ENCODE assay signal across 21 mouse cellular contexts in genomic region chr1:189675953-189676352, GRCm38 (mm10).
"Had no signal": no experiment of that assay in that cellular context is flagged by ENCODE, and none has a peak within 500 bp of the region (broad histone marks: within the 10 kb centered on the region; RNA-seq: fewer than 3 reads in every experiment).

No protein-coding gene starts in this region.

- H3K27ac ChIP-seq: heart, embryonic 10.5 days; heart, embryonic 13.5 days; heart, embryonic 15.5 days; hindbrain, embryonic 10.5 days; hindbrain, embryonic 12.5 days; hindbrain, embryonic 13.5 days; hindbrain, embryonic 14.5 days; hindbrain, embryonic 15.5 days; hindbrain, postnatal 0 days; intestine, embryonic 15.5 days; kidney, postnatal 0 days; layer of hippocampus, adult 2 months; left cerebral cortex, adult 2 months had no signal

- H3K4me2 ChIP-seq: heart, embryonic 11.5 days; heart, embryonic 12.5 days; heart, embryonic 13.5 days; heart, embryonic 15.5 days; hindbrain, embryonic 12.5 days; hindbrain, embryonic 13.5 days; hindbrain, embryonic 14.5 days; hindbrain, embryonic 15.5 days; intestine, embryonic 15.5 days had no signal

- H3K36me3 ChIP-seq: hindbrain, embryonic 15.5 days had no signal

- H3K9me3 ChIP-seq: heart, embryonic 10.5 days; heart, embryonic 12.5 days; heart, embryonic 13.5 days; heart, embryonic 15.5 days; hindbrain, embryonic 10.5 days; hindbrain, embryonic 12.5 days; hindbrain, embryonic 13.5 days; hindbrain, embryonic 15.5 days; intestine, embryonic 15.5 days had no signal

- DNase-seq: kidney, adult 11 months; layer of hippocampus, adult 9-11 months; layer of hippocampus, postnatal 36 days had no signal

- H3K4me1 ChIP-seq: heart, embryonic 10.5 days; heart, embryonic 12.5 days; heart, embryonic 13.5 days; heart, embryonic 15.5 days; hindbrain, embryonic 10.5 days; hindbrain, embryonic 12.5 days; hindbrain, embryonic 13.5 days; hindbrain, embryonic 15.5 days; intestine, embryonic 15.5 days had no signal

- ATAC-seq: hindbrain, embryonic 16.5 days; hindbrain, postnatal 0 days; intestine, embryonic 15.5 days; intestine, embryonic 16.5 days; intestine, postnatal 0 days had no signal

- H3K27me3 ChIP-seq: heart, embryonic 12.5 days; heart, embryonic 13.5 days; heart, embryonic 15.5 days; hindbrain, embryonic 12.5 days; hindbrain, embryonic 13.5 days; hindbrain, embryonic 15.5 days; intestine, embryonic 15.5 days had no signal

- H3K9ac ChIP-seq: heart, embryonic 12.5 days; heart, embryonic 13.5 days; heart, embryonic 15.5 days; hindbrain, embryonic 12.5 days; hindbrain, embryonic 13.5 days; hindbrain, embryonic 14.5 days; hindbrain, embryonic 15.5 days; intestine, embryonic 15.5 days had no signal

- H3K4me3 ChIP-seq: heart, embryonic 10.5 days; heart, embryonic 12.5 days; heart, embryonic 13.5 days; heart, embryonic 15.5 days; hindbrain, embryonic 10.5 days; hindbrain, embryonic 12.5 days; hindbrain, embryonic 13.5 days; hindbrain, embryonic 15.5 days; intestine, embryonic 15.5 days; layer of hippocampus, adult 2 months; left cerebral cortex, adult 2 months had no signal
